Mouse (Mus musculus): ENCODE data around the gene U2af1l4.

Gene U2af1l4

GRCm38 (mm10) chr7:30552102-30553020 is 10.7 kb upstream of the U2af1l4 start, which contains the start of the genes Hspb6 and Proser3:
TSS of gene Hspb6 (plus strand) at chr7:30552178.
TSS of gene Proser3 (minus strand) at chr7:30552299.
- peak; percentile 95 for DNase-seq (ENCODE audit: extremely low spot score)

- no peak for DNase-seq (ENCODE audit: extremely low spot score)
Measured at GRCm38 (mm10) chr7:30553021-30553589, 10.0 kb upstream of the U2af1l4 start.

GRCm38 (mm10) chr7:30553810-30554584 is 9.1 kb upstream of the U2af1l4 start:
- DNase-seq (ENCODE audit: extremely low spot score) = no peak

- no peak for DNase-seq (ENCODE audit: extremely low spot score)
Measured at GRCm38 (mm10) chr7:30556894-30557536, 6.1 kb upstream of the U2af1l4 start.

GRCm38 (mm10) chr7:30557901-30558514 is 5.1 kb upstream of the U2af1l4 start:
- no peak for DNase-seq (ENCODE audit: extremely low spot score)

GRCm38 (mm10) chr7:30558656-30559442 is 4.3 kb upstream of the U2af1l4 start:
- no peak for DNase-seq (ENCODE audit: extremely low spot score)

- DNase-seq (ENCODE audit: extremely low spot score) = peak; percentile 94
Measured at GRCm38 (mm10) chr7:30559443-30559954, 3.6 kb upstream of the U2af1l4 start, which contains the start of gene Lin37. TSS of gene Lin37 (minus strand) at chr7:30559838.

GRCm38 (mm10) chr7:30560296-30560695 is 2.8 kb upstream of the U2af1l4 start:
- DNase-seq (ENCODE audit: extremely low spot score) = no peak

- peak; percentile 37 for DNase-seq (ENCODE audit: extremely low spot score)
Measured at GRCm38 (mm10) chr7:30562526-30563116, 480 bp upstream of the U2af1l4 start.

GRCm38 (mm10) chr7:30563906-30564280 is 792 bp downstream of the U2af1l4 start:
- no peak for DNase-seq (ENCODE audit: extremely low spot score)

GRCm38 (mm10) chr7:30564970-30565571 is 2.0 kb downstream of the U2af1l4 start, which contains the start of gene Igflr1:
TSS of gene Igflr1 (plus strand) at chr7:30565427.
- DNase-seq (ENCODE audit: extremely low spot score) = no peak

GRCm38 (mm10) chr7:30566033-30566432 is 2.9 kb downstream of the U2af1l4 start:
- DNase-seq (ENCODE audit: extremely low spot score) = no peak

GRCm38 (mm10) chr7:30567555-30567954 is 4.5 kb downstream of the U2af1l4 start:
- no peak for DNase-seq (ENCODE audit: extremely low spot score)

- no peak for DNase-seq (ENCODE audit: extremely low spot score)
Measured at GRCm38 (mm10) chr7:30572389-30572788, 9.3 kb downstream of the U2af1l4 start.

GRCm38 (mm10) chr7:30572969-30573368 is 9.9 kb downstream of the U2af1l4 start:
- no peak for DNase-seq (ENCODE audit: extremely low spot score)

- DNase-seq (ENCODE audit: extremely low spot score) = no peak
Measured at GRCm38 (mm10) chr7:30579950-30580349, 16.8 kb downstream of the U2af1l4 start.

GRCm38 (mm10) chr7:30581547-30581946 is 18.4 kb downstream of the U2af1l4 start:
- DNase-seq (ENCODE audit: extremely low spot score) = no peak

- no peak for DNase-seq (ENCODE audit: extremely low spot score)
Measured at GRCm38 (mm10) chr7:30584339-30584738, 21.2 kb downstream of the U2af1l4 start.

- no peak for DNase-seq (ENCODE audit: extremely low spot score)
Measured at GRCm38 (mm10) chr7:30585170-30585569, 22.1 kb downstream of the U2af1l4 start.

Data from embryo, embryonic 9.5 days (tissue).